Mouse (Mus musculus): Measurements from ENCODE around the gene C2cd4b.

The C2cd4b gene

DNA sequence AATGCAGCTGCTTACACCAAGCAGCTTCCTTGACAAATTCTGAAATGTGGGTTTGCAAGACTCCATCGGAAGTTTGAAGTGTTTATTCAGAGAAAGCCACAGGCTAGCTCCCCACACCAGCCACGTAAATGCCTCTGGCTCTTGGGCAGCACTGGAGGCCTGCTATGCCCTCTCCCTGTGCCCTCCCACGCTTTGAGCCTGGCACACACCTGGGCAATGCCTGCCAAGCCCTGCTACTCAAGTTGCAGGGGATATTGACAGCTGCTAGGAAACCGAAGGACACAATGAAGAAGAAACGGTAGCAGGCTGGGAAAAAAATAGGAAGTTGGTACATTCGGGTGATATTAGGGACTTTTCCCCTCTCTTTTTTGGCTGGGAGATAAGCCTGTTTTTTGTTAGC is 15.0 kb downstream of the C2cd4b start:
- DNase-seq (ENCODE audit: low read depth): peak; percentile 15

GRCm38 (mm10) chr9:67778553-67778952 is 19.3 kb downstream of the C2cd4b start:
- DNase-seq (ENCODE audit: low read depth): no peak

GRCm38 (mm10) chr9:67782786-67783185 is 23.5 kb downstream of the C2cd4b start:
- DNase-seq (ENCODE audit: low read depth): no peak

DNA sequence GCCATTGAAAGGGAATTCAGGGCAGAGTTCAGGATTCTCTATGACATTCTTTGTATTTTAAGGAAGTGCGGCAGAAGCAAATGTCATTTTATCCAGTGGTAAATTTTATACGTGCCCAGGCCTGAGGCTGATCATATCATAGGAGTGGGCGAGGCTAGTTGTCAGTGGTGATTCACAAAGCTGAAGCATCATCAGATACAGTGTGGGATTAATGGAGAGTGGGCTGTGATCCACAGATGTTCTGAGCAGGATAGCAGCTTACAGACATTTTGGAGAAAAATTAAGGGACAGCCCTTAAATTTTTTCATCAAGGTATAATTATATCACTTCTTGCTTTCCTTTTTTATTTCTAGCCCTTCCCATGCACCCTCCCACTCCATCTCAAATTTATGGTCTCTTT is 24.2 kb downstream of the C2cd4b start:
- no peak for DNase-seq (ENCODE audit: low read depth)

GRCm38 (mm10) chr9:67783925-67784324 is 24.7 kb downstream of the C2cd4b start:
- DNase-seq (ENCODE audit: low read depth): peak; percentile 11

DNA sequence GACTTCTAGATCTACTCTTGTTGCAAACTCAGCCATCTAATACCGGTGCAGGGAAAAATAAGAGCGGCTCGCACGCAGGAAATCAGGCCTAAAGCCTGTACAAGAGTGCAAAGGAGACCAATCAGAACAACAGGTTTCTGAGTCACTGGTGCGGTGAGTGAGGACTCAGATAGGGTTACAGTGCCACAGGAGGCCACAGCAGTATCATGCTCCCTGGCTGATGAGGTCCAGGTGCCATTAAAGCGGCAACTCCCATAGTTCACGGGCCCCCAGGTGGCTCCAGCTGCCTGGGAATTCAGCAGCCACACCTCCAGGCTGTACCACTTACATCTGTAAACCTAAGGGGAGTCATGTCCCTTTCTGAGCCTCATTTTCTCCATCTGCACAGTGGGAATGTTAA is 27.1 kb downstream of the C2cd4b start:
- DNase-seq (ENCODE audit: low read depth): no peak

DNA sequence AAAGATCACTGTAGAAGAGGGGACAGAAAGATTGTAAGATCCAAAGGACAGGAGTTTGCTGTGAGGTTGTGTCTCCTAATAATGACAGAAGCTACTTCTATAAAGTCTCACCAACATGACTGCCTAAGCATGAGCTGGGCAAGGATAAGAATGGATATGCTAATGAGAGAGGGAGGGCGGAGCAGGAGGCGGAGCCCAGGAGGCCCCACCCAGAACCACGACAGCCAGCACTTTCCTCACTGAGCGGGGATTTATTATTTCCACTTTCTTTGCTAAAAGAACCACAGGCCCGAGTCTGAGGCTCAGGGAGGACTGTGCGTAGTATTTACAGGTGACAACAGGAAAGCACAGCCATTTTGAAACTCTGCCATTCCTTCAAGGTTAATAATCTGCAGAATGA is 28.4 kb downstream of the C2cd4b start:
- no peak for DNase-seq (ENCODE audit: low read depth)

GRCm38 (mm10) chr9:67792405-67792804 is 33.2 kb downstream of the C2cd4b start:
- DNase-seq (ENCODE audit: low read depth): no peak

- no peak for DNase-seq (ENCODE audit: low read depth)
Measured at GRCm38 (mm10) chr9:67793501-67793900, 34.3 kb downstream of the C2cd4b start.

DNA sequence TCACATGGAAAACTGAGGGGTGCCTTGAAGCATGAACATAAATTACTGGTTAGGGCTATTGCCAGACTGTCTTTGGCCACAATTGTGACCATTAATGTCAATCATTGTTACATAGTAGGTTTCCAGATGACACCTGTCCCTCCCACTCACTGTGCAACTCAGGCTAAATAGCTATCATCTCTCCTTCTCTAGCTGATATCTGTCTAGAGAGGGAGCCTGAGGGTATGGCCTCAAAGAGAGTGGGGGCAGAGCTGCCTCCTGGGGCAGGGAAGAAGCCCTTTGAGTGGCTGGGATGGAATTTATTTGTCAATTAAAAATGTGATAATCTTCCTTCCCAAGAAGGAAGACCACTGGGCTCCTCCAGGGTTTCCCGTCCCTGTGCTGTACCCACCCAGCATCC is 35.0 kb downstream of the C2cd4b start:
- DNase-seq (ENCODE audit: low read depth): no peak

- DNase-seq (ENCODE audit: low read depth): no peak
Measured at GRCm38 (mm10) chr9:67794668-67795067, 35.4 kb downstream of the C2cd4b start.

DNA sequence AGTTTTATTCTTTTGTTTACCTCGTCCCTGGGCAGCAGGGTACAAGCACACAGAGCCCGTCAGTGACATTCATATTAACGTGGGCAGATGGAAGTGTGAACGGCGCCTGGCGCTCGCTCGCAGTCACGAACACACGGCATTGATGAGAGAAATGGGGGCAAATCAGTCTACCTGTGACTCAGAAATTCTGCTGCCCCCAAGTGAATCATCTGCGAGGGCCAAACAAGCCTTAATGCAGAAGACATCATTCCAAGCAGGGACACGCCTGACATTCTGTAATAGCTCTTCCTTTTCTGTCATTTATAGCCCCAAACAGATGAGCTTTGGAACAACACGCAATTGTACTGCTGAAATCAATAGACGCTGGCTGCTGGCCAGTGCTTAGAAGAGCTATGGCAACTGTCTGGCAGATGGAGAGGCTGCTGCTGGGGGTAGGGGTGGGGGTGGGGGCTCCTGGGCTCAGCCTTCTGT is 36.0 kb downstream of the C2cd4b start:
- no peak for DNase-seq (ENCODE audit: low read depth)

DNA sequence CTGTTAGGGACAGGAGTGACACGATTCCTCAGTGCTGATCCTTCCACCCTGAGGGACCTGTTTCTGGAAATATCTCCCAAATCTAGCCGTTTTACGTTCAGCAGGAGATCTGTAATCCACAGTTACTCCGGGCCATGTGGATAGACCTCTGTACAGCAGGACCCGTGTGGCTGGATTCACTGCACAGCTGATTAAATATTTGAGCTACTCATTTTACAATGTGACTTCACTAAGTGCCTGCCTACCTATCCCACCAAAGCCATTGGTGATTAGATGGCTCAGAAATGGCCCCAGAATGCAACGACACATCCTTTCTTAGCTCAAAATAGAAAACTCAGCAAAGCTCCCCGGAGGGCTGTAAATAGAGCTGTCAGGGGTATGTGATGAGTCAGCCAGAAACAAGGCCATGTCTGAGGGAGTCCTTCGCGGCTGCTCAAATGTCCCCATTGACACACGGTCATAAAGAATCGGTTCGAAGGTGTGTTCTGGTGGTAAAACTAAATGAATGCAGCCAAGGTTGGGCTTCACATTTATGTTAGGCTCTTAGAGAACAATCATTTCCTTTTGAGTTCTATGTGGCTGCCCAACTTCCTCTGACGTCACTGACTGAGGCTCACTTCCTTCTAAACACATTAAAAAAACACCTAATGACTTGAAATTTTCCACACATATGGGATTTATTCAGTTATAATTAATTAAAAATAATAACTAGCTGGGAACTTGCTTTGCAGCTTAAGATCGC is 40.0 kb downstream of the C2cd4b start:
- peak; percentile 64 for DNase-seq (ENCODE audit: low read depth)

- peak; percentile 79 for DNase-seq (ENCODE audit: low read depth)
Measured at GRCm38 (mm10) chr9:67802241-67802640, 43.0 kb downstream of the C2cd4b start.

DNA sequence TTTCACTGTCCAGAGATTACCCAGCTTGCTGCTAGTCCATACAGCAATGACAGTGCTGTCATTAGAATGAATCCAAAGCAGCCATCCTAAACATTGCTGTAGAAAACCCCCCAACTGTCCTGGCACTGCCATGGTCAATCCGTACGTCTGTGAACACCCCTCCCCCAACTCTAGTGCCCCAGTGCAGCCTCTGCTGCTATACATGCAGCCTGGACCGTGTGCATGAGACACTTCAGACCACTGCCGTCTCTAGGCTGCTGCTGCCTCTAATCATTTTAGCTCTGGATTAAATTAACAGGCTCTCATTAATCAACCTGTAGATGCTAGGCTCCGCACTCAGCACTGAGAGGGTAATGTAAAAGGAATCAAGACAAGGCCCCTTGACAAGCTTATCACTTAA is 47.8 kb downstream of the C2cd4b start:
- DNase-seq (ENCODE audit: low read depth): no peak

- no peak for DNase-seq (ENCODE audit: low read depth)
Measured at GRCm38 (mm10) chr9:67810527-67810926, 51.3 kb downstream of the C2cd4b start.
